Mouse (Mus musculus): ENCODE measurements around the gene Ndufv3.

The Ndufv3 gene

GRCm38 (mm10) chr17:31557947-31558542, 38.1 kb downstream of the Ndufv3 start:
- no peak for DNase-seq

- no peak for DNase-seq
Observed at GRCm38 (mm10) chr17:31559021-31559789, 39.3 kb downstream of the Ndufv3 start.

- peak; percentile 40 for DNase-seq
Observed at GRCm38 (mm10) chr17:31563632-31564014, 43.7 kb downstream of the Ndufv3 start.

DNA sequence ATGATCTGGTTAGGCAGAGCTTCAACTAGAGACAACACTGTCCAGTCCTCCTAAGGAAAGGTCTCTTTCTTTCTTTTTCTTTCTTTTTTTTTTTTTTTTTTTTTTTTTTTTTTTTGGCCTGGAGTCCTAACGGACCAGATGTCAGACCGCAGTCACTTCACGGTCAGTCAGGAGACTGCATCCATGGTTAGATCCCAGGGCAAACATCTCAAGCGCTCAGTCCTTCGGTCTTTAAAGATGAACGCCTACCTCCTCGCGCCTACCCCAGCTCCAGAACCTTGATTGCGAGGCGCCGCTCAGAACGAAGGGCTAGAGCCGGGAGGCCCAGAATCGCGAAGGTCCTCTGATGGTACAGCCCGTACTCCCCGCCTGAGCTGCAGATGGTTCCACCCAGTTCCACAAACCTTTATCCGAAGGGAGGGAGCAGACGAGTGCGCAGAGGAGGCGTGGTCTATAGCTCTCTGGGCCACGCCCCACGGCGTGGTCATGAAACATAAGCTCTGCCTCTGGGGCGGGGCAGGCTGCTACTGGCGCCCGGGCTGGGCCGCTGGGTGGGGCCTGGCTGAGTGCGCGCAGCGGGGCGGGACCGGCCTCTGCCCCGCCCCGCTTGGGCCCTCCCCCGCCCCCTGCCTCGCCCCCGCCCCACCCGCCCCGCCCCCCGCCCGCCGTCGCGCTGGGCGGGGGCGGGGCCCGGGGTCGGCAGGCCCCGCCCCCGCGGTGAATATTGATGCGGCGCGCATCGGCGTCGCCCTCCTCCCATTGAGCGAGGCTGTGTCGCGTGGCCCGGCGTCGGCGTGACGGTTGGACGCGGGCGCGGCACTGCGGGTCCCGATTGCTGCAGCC, 44.3 kb downstream of the Ndufv3 start, which contains the start of gene Pknox1:
Gene Pknox1, plus strand, starts transcription at position 720 of the 843 bp plus-strand sequence.
- peak; percentile 98 for DNase-seq

- no peak for DNase-seq
Observed at GRCm38 (mm10) chr17:31564858-31565140, 44.9 kb downstream of the Ndufv3 start.

- peak; percentile 68 for DNase-seq
Observed at GRCm38 (mm10) chr17:31565141-31566056, 45.5 kb downstream of the Ndufv3 start.

GRCm38 (mm10) chr17:31566276-31566675, 46.4 kb downstream of the Ndufv3 start:
- DNase-seq, result no peak

- DNase-seq, result no peak
Observed at GRCm38 (mm10) chr17:31569756-31570155, 49.8 kb downstream of the Ndufv3 start.

- no peak for DNase-seq
Observed at GRCm38 (mm10) chr17:31570321-31570925, 50.5 kb downstream of the Ndufv3 start.

DNA sequence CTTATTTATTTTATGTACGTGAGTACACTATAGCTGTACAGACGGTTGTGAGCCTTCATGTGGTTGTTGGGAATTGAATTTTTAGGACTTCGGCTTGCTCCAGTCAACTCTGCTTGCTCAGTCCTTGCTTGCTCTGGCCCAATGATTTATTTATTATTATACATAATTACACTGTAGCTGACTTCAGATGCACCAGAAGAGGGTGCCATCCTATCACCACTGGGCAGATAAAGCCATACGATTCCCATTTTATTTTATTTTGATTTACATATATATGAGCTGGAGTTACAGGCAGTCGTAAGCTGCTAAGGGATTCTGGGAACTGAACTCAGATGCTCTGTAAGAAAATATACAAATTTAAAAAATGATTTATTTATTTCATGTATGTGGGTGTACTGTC, 51.8 kb downstream of the Ndufv3 start:
- DNase-seq, result no peak

DNA sequence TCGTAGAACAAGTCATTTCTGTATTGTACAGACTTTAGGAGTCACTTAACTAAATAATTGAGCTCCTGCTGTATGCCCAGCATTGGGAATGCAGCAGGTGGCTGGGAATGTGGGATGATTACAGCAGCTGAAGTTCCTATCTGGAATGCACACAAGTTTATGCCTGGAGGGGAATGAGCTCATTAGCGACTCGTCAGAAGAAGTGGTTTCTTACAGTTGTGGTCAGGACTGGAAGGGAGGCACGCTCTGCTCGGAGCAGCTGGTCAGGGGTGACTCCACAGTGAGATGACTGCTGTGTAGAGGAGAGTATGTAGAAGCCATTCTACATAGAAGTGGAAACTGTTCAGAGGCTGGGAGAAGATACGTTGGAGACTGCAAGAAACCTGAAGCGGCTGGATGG, 54.7 kb downstream of the Ndufv3 start:
- DNase-seq, result no peak

GRCm38 (mm10) chr17:31576394-31577175, 56.7 kb downstream of the Ndufv3 start:
- DNase-seq, result no peak

- DNase-seq, result no peak
Observed at GRCm38 (mm10) chr17:31580344-31580743, 60.4 kb downstream of the Ndufv3 start.

Data from lung, postnatal 14 days (tissue).